Mouse (Mus musculus) small intestine, adult 2 months (tissue): ENCODE measurements around the gene Pawr.

Experiments
- CTCF ChIP-seq: fragments of 200-500 bp; IDR thresholded peaks from 2 replicates; pipeline ENCODE4 v1.5.1; 2012; ENCODE audit warnings: low read depth, mild to moderate bottlenecking, control low read depth, inconsistent platforms, low read length, moderate library complexity, mixed read lengths; ENCODE audit not compliant: insufficient replicate concordance, insufficient read length; ENCODE audit errors: extremely low read depth
- POLR2A ChIP-seq: fragments of 200-500 bp; IDR thresholded peaks from 2 replicates; pipeline ENCODE4 v1.6.1; 2012; ENCODE audit warnings: low read depth, mild to moderate bottlenecking, control low read depth, inconsistent platforms, low read length, moderate library complexity

GRCm38 (mm10) chr10:108363932-108364331 lies 32.0 kb downstream of the Pawr start:
- TF ChIP-seq CTCF, result no peak
- no peak for TF ChIP-seq POLR2A
